21 mouse cellular contexts compared by ENCODE assay signal in genomic region chr5:74891541-74891940, GRCm38 (mm10).
DNase-seq lines count a peak whose midpoint lies in the region; ATAC-seq and TF ChIP-seq lines count a peak whose summit lies in the region.
"Had no signal": no experiment of that assay in that cellular context is flagged by ENCODE, and none has a peak within 500 bp of the region (broad histone marks: within the 10 kb centered on the region; RNA-seq: fewer than 3 reads in every experiment).

No protein-coding gene starts in this region.

- no peaks in the 10 kb centered on the region for H3K4me1 ChIP-seq in hindbrain, embryonic 11.5 days (replicated peaks; ENCODE audit: control insufficient read depth, insufficient read depth, low read length)
- no peaks in the 10 kb centered on the region for H3K4me1 ChIP-seq in hindbrain, postnatal 0 days (ENCODE audit: insufficient read depth, low read length)
- H3K4me1 ChIP-seq: forebrain, embryonic 12.5 days; heart, embryonic 13.5 days; hindbrain, embryonic 15.5 days had no signal

- H3K27ac ChIP-seq in hindbrain, embryonic 11.5 days (ENCODE audit: low read depth, low read length): no peak overlapping the region
- H3K27ac ChIP-seq in hindbrain, postnatal 0 days: no peak overlapping the region
- H3K27ac ChIP-seq: embryonic facial prominence, embryonic 12.5 days; forebrain, embryonic 12.5 days; gastrocnemius, adult 2 months; heart, embryonic 13.5 days; hindbrain, embryonic 15.5 days had no signal

- no peak overlapping the region for H3K9ac ChIP-seq in hindbrain, embryonic 11.5 days (ENCODE audit: low read depth, low read length)
- H3K9ac ChIP-seq in hindbrain, postnatal 0 days (replicated peaks; ENCODE audit: low read length): no peak overlapping the region
- H3K9ac ChIP-seq: embryonic facial prominence, embryonic 12.5 days; forebrain, embryonic 12.5 days; forebrain, postnatal 0 days; heart, embryonic 13.5 days; hindbrain, embryonic 15.5 days had no signal

- no peak for TF ChIP-seq CTCF in hindbrain, postnatal 0 days (IDR thresholded peaks at IDR 0.05; ENCODE audit: low read depth)

- 36% methylated on average over 3 of the region's 3 CpGs for WGBS in hindbrain, embryonic 11.5 days
- 30% methylated on average over 3 of the region's 3 CpGs for WGBS in hindbrain, postnatal 0 days

- peak; percentile 18 for DNase-seq in hindbrain, embryonic 11.5 days (ENCODE audit: low spot score)
- DNase-seq in hindbrain, postnatal 0 days (ENCODE audit: low spot score): no peak
- peak; percentile 49 for DNase-seq in embryo, embryonic 10.5 days (ENCODE audit: low spot score)
- peak; percentile 27 for DNase-seq in embryo, embryonic 9.5 days (ENCODE audit: extremely low spot score)
- DNase-seq in retina, postnatal 1 day: peak; percentile 40
- DNase-seq in testis, postnatal 10 days (ENCODE audit: low spot score): no peak
- no peak for DNase-seq in left cerebral cortex, postnatal 25 days (ENCODE audit: low spot score in 2 of 2)
- DNase-seq: adrenal gland, adult 8-10 months; adrenal gland, postnatal 36 days; cerebellum, adult 2 months; forebrain, postnatal 0 days; gastrocnemius, adult 2 months; gastrocnemius, postnatal 25 days; heart, postnatal 4 days had no signal

- ATAC-seq in hindbrain, embryonic 11.5 days (ENCODE audit: low FRiP score): 0 out of 2 replicates have a peak, but pooled peaks have one; percentile 14
- ATAC-seq in hindbrain, postnatal 0 days: no peak
- ATAC-seq: forebrain, postnatal 0 days; inflammation-experienced regulatory T-cells, adult 6 months; intestine, postnatal 0 days had no signal

- H3K9me3 ChIP-seq in hindbrain, embryonic 11.5 days (ENCODE audit: control insufficient read depth, low read length): no peaks in the 10 kb centered on the region
- H3K9me3 ChIP-seq in hindbrain, postnatal 0 days (ENCODE audit: low read length): no peaks in the 10 kb centered on the region
- H3K9me3 ChIP-seq: embryonic facial prominence, embryonic 12.5 days; forebrain, embryonic 12.5 days; G1E; heart, embryonic 13.5 days; hindbrain, embryonic 15.5 days had no signal

- no peak overlapping the region for H3K4me2 ChIP-seq in hindbrain, embryonic 11.5 days (replicated peaks; ENCODE audit: low read depth, low read length)
- no peak overlapping the region for H3K4me2 ChIP-seq in hindbrain, postnatal 0 days (ENCODE audit: low read depth, low read length)
- H3K4me2 ChIP-seq: embryonic facial prominence, embryonic 12.5 days; forebrain, embryonic 12.5 days; heart, embryonic 13.5 days; hindbrain, embryonic 15.5 days had no signal

- no peak overlapping the region for H3K4me3 ChIP-seq in hindbrain, embryonic 11.5 days (ENCODE audit: low read depth, low read length)
- no peak overlapping the region for H3K4me3 ChIP-seq in hindbrain, postnatal 0 days (ENCODE audit: low read length)
- H3K4me3 ChIP-seq: embryonic facial prominence, embryonic 12.5 days; forebrain, embryonic 12.5 days; gastrocnemius, adult 2 months; heart, embryonic 13.5 days; hindbrain, embryonic 15.5 days had no signal

- intact Hi-C loops in left cerebral cortex, postnatal 25 days (cut with DNase I): no loop called here

- no peaks in the 10 kb centered on the region for H3K27me3 ChIP-seq in hindbrain, embryonic 11.5 days (ENCODE audit: control insufficient read depth, insufficient read depth, low read length)
- H3K27me3 ChIP-seq in hindbrain, postnatal 0 days (ENCODE audit: insufficient read depth, low read length): no peaks in the 10 kb centered on the region
- H3K27me3 ChIP-seq: forebrain, embryonic 12.5 days; hindbrain, embryonic 15.5 days had no signal

- H3K36me3 ChIP-seq in hindbrain, embryonic 11.5 days (ENCODE audit: control insufficient read depth, insufficient read depth, low read length): no peaks in the 10 kb centered on the region
- no peaks in the 10 kb centered on the region for H3K36me3 ChIP-seq in hindbrain, postnatal 0 days (ENCODE audit: insufficient read depth, low read length)
- H3K36me3 ChIP-seq: embryonic facial prominence, embryonic 12.5 days; forebrain, embryonic 12.5 days; G1E; heart, embryonic 13.5 days; hindbrain, embryonic 15.5 days had no signal

Comparison
In these comparisons a context has a peak if more than half of its experiments do, and no peak if none do; other contexts are left out.
1. DNase-seq: peak in hindbrain, embryonic 11.5 days (single experiment), embryo, embryonic 10.5 days (single experiment), embryo, embryonic 9.5 days (single experiment) and retina, postnatal 1 day (single experiment); none in hindbrain, postnatal 0 days (single experiment), testis, postnatal 10 days (single experiment) and left cerebral cortex, postnatal 25 days (0 of 2).